Mouse (Mus musculus) ES-E14 (cell line): Measurements from ENCODE around the gene Esrrg. TPM values are rescaled to one million over a fixed set of nuclear protein-coding genes. Genes with fewer than 3 reads are reported as not detected.

Source experiments
- DNase-seq: peaks from one replicate; pipeline ENCODE4 v3.0.0-alpha.2; 2013; ENCODE audit warnings: low read depth, low spot score
- H3K27ac ChIP-seq: 2 replicates; pipeline ENCODE4 v1.5.1; 2012; ENCODE audit warnings: low read depth, mild to moderate bottlenecking, low read length, moderate library complexity, mixed read lengths; ENCODE audit not compliant: poor library complexity, insufficient read depth, severe bottlenecking
- H3K36me3 ChIP-seq: 2 replicates; pipeline ENCODE4 v1.6.1; 2012; ENCODE audit warnings: mild to moderate bottlenecking, low read length, moderate library complexity, mixed read lengths; ENCODE audit not compliant: control insufficient read depth, poor library complexity, insufficient read depth, severe bottlenecking
- H3K4me1 ChIP-seq, 2 experiments: fragments of 150-350 bp in 1 of 2; sonication (generic) in 1 of 2; 2 replicates each; pipeline ENCODE4 v1.6.1; 2012; ENCODE audit warnings: low read length in 2 of 2, mild to moderate bottlenecking in 1 of 2, mixed read lengths in 1 of 2; ENCODE audit not compliant: control insufficient read depth in 2 of 2, insufficient read depth in 2 of 2, poor library complexity in 1 of 2
- H3K4me3 ChIP-seq, 2 experiments: fragments of 150-350 bp in 1 of 2; sonication (generic) in 1 of 2; 2 replicates each; pipeline ENCODE4 v1.5.1; 2012; ENCODE audit warnings: low read length in 2 of 2, low read depth in 1 of 2, mild to moderate bottlenecking in 1 of 2, mixed read lengths in 1 of 2; ENCODE audit not compliant: insufficient read depth in 1 of 2, poor library complexity in 1 of 2, severe bottlenecking in 1 of 2
- H3K9ac ChIP-seq: 2 replicates; pipeline ENCODE4 v1.6.1; 2012; ENCODE audit warnings: low read depth, mild to moderate bottlenecking, low read length, mixed read lengths; ENCODE audit not compliant: poor library complexity, insufficient read depth, severe bottlenecking
- H3K9me3 ChIP-seq: fragments of 150-350 bp; sonication (generic); 2 replicates; pipeline ENCODE4 v1.6.1; 2012; ENCODE audit warnings: low read depth, mild to moderate bottlenecking, low read length; ENCODE audit not compliant: control insufficient read depth, insufficient read depth
- CHD2 ChIP-seq: IDR thresholded peaks from 2 replicates; pipeline ENCODE4 v1.6.1; 2014; ENCODE audit warnings: mild to moderate bottlenecking, low read depth, low read length, inconsistent platforms
- HCFC1 ChIP-seq: IDR thresholded peaks from 2 replicates; pipeline ENCODE4 v1.6.1; 2012; ENCODE audit warnings: low read length, inconsistent platforms, borderline replicate concordance; ENCODE audit not compliant: insufficient read depth
- MAFK ChIP-seq: IDR thresholded peaks from 2 replicates; pipeline ENCODE4 v1.6.1; 2014; ENCODE audit warnings: mild to moderate bottlenecking, low read depth, low read length, inconsistent platforms; ENCODE audit not compliant: insufficient read depth
- ZC3H11A ChIP-seq: IDR thresholded peaks from 2 replicates; pipeline ENCODE4 v1.6.1; 2012; ENCODE audit warnings: low read depth, mild to moderate bottlenecking, inconsistent platforms, low read length, borderline replicate concordance
- ZNF384 ChIP-seq: IDR thresholded peaks from 2 replicates; pipeline ENCODE4 v1.6.1; 2012; ENCODE audit warnings: low read depth, low read length, inconsistent platforms
- in situ Hi-C, 2 experiments: fragments of 600-800 bp; cut with MboI; formaldehyde crosslinking; loops; one replicate each; pipeline ENCODE4 v1.15.1; 2025; ENCODE audit warnings: low sequenced_read_pairs in 2 of 2, inconsistent platforms in 1 of 2; ENCODE audit not compliant: unreplicated experiment in 2 of 2
- total RNA-seq: library from RNA; depleted of rRNA; stranded (reverse); fragments of 300-350 nt; gene quantifications from 2 replicates; pipeline ENCODE4 v1.2.3, GENCODE M21; 2012

Esrrg gene
- total RNA-seq, 1 experiment, result 0.09 TPM

DNA sequence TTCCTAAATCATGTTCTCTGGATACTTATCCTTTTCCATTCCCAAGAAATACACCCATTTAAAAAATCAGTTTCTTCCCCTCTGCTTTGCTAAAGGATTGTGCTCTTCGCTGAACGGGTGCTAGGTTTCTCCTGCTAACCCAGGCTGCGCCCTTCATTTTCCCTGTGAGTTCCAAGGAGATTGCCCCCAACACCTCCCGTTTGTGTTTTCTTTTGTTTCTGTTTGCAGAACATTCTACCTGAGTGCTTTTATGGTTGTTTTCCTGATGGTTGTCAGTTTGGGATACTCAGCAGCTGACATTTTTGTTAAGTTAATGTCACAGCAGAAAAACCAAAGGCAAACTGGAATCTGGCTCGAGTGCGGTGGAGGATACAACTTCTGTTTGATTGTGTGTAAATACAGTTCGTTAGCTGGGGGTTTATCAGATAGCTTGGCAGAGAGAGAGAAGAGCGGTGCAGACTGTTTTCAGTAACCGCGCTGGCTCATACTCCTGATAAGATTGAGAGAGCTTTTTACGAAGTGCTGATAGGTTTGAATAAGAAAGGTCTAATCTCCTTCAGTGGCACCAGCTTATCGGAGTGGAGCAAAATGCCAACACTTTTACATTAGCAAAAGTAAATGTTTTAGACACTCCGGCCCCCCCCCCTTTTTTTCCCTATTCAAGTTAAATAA is 398.4 kb downstream of the Esrrg start:
- no peak overlapping the region for H3K4me3 ChIP-seq
- H3K36me3 ChIP-seq, result no peaks in the 10 kb centered on the region
- no peaks in the 10 kb centered on the region for H3K9me3 ChIP-seq
- H3K4me1 ChIP-seq, result no peaks in the 10 kb centered on the region
- in situ Hi-C loops, result no loop called here
- no peak for DNase-seq
- no peak overlapping the region for H3K9ac ChIP-seq
- H3K27ac ChIP-seq, result no peak overlapping the region
- TF ChIP-seq MAFK (no peak), HCFC1 (no peak)

DNA sequence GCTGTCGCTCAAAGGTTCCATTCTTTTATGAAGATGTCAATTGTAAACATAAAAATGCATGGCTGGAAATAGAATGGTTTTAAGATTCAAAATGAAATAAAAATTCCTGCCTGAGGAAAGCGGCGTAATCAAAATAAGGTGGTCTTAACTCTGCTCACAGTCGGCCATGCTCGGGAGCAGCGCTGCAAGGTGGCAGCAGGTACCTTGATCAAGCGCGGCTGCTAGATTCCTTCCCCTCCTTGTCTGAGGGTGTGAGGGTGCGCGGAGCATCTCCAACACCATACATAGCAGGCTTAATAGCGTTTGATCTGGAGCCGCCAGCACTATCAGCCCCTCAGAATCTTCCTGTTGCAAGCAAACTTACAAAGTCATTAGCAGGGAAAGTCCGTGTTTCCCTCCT is 399.9 kb downstream of the Esrrg start:
- no peak overlapping the region for H3K9ac ChIP-seq
- H3K4me3 ChIP-seq, result no peak overlapping the region
- H3K27ac ChIP-seq, result no peak overlapping the region
- H3K36me3 ChIP-seq, result no peaks in the 10 kb centered on the region
- no peak for DNase-seq
- no peaks in the 10 kb centered on the region for H3K4me1 ChIP-seq
- in situ Hi-C loops, result no loop called here
- no peak for TF ChIP-seq MAFK
- TF ChIP-seq ZNF384, result no peak
- TF ChIP-seq ZC3H11A, result no peak
- TF ChIP-seq HCFC1, result no peak
- TF ChIP-seq CHD2, result no peak
- H3K9me3 ChIP-seq, result no peaks in the 10 kb centered on the region

DNA sequence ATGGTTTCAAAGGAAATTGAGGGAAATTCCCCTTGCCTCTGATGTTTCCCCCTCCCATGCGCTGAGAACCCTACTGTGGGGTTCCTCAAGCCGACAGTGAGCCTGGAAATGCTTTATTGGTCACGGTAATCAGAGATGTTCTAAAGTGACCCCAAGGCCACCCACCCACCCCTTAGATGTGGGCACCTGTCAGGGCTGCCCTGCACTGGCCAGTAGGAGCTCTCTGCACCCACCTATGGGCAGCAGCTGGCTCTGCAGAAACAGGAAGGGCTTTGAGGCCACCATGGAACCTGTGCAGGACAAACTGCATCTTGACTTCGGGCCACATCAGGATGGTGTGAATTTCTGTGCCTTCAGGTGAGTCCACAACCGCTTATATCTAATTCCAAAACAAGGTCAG is 401.3 kb downstream of the Esrrg start:
- Histone ChIP-seq H3K4me3 (no peak overlapping the region), H3K9ac (no peak overlapping the region), H3K27ac (no peak overlapping the region), H3K36me3 (no peaks in the 10 kb centered on the region), H3K4me1 (no peaks in the 10 kb centered on the region), H3K9me3 (no peaks in the 10 kb centered on the region)
- no peak for DNase-seq
- in situ Hi-C loops, result no loop called here
- TF ChIP-seq CHD2 (no peak), ZNF384 (no peak), MAFK (no peak), HCFC1 (no peak), ZC3H11A (no peak)

DNA sequence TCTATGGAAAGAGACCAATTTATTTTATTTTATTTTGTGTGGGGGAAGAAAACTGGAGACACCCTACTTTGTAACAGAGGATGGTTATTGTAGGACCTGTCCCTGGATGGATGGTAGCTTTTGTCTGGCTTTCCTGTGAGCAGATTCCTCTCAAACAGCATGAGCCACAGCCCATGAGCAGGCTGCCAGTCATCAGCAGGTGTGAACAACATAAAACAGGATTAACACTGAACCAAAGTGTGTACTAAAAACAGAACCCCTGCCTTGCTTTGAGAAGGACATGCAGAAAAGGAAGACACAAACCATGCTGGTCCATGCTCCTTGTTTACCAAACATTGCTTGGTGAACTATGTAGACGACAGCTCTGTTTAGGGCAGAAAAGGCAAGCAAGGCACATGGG is 402.3 kb downstream of the Esrrg start:
- Histone ChIP-seq H3K27ac (no peak overlapping the region), H3K9ac (no peak overlapping the region), H3K36me3 (no peaks in the 10 kb centered on the region), H3K4me1 (no peaks in the 10 kb centered on the region), H3K9me3 (no peaks in the 10 kb centered on the region), H3K4me3 (no peak overlapping the region)
- in situ Hi-C loops, result no loop called here
- DNase-seq, result no peak
- no peak for TF ChIP-seq MAFK
- no peak for TF ChIP-seq CHD2
- TF ChIP-seq ZC3H11A, result no peak
- no peak for TF ChIP-seq ZNF384
- no peak for TF ChIP-seq HCFC1

DNA sequence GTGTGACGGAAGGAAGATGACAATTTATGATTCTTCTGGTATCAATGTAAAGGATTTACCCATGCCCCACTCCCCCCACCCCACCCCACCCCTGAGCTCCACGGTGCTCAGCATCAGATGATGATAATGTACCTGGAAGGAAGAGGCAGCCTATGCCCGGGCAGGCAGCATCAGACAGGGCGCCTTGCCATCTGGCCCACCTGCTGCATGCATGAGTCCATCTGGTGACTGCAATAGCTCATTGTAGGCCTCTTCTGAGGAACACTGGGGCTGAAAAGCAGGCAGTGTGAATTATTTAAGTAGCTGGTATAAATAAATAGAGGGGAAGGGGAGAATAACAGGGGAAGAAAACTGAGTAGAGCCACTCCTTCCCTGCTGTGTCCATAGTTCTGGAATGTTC is 405.8 kb downstream of the Esrrg start:
- no peaks in the 10 kb centered on the region for H3K36me3 ChIP-seq
- no peaks in the 10 kb centered on the region for H3K4me1 ChIP-seq
- no peaks in the 10 kb centered on the region for H3K9me3 ChIP-seq
- H3K27ac ChIP-seq, result no peak overlapping the region
- no peak for DNase-seq
- no peak for TF ChIP-seq CHD2
- no peak for TF ChIP-seq ZC3H11A
- no peak for TF ChIP-seq MAFK
- no peak for TF ChIP-seq HCFC1
- no peak for TF ChIP-seq ZNF384
- no peak overlapping the region for H3K9ac ChIP-seq
- no peak overlapping the region for H3K4me3 ChIP-seq
- in situ Hi-C loops, result no loop called here
